Mouse (Mus musculus) lung, postnatal 0 days (tissue): ENCODE measurements around the gene Eda.

Source experiments
- CTCF ChIP-seq: IDR thresholded peaks from 2 replicates; pipeline ENCODE4 v1.5.1; 2016; ENCODE audit warnings: antibody characterized with exemption, mild to moderate bottlenecking
- EP300 ChIP-seq: IDR thresholded peaks from 2 replicates; pipeline ENCODE4 v1.6.1; 2016; ENCODE audit warnings: antibody characterized with exemption, mild to moderate bottlenecking, control low read depth

GRCm38 (mm10) chrX:99961002-99961401, 14.4 kb upstream of the Eda start:
- TF ChIP-seq CTCF (no peak), EP300 (no peak)
